Mouse (Mus musculus): Measurements from ENCODE around the gene Grid2ip.

DNA sequence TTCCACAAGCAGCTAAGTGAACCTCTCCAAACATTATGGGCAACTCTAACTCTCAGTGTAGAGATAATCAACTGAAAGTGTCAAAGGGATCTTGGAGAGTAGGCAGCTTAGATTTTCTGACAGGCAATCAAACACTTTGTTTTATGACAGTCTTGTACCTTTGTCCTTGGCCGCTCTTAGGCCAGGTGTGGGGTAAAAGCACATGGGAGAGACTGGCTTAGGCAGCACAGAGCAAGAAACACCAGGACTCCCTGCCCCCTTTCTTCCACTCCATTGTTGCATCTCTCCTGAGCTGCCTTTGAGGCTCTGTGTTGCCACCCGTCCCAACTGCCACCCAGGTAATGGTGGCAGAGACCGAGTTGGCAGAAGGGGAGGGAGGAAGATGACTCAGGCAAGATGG is 84.2 kb downstream of the Grid2ip start:
- TF ChIP-seq POLR2A (IDR thresholded peaks at IDR 0.05; ENCODE audit: insufficient read length, low read depth) (no peak), MYOD1 (IDR thresholded peaks at IDR 0.05; ENCODE audit: control insufficient read depth in 1 of 3, insufficient read length in 2 of 3, low read depth in 2 of 3) (no peak), POLR2AphosphoS2 (IDR thresholded peaks at IDR 0.05; ENCODE audit: insufficient read length, low read depth) (no peak), SRF (IDR thresholded peaks at IDR 0.05; ENCODE audit: control insufficient read depth, insufficient read length, low read depth) (no peak), CEBPB (IDR thresholded peaks at IDR 0.05; ENCODE audit: insufficient read depth, poor library complexity, severe bottlenecking) (no peak), TCF12 (IDR thresholded peaks at IDR 0.05; ENCODE audit: insufficient read depth, poor library complexity, severe bottlenecking) (no peak), REST (IDR thresholded peaks at IDR 0.05; ENCODE audit: insufficient read depth, insufficient read length) (no peak), E2F4 (IDR thresholded peaks at IDR 0.05; ENCODE audit: insufficient read depth) (no peak), USF1 (IDR thresholded peaks at IDR 0.05; ENCODE audit: low read depth) (no peak), MAX (IDR thresholded peaks at IDR 0.05; ENCODE audit: low read depth) (no peak), MYOG (IDR thresholded peaks at IDR 0.05; ENCODE audit: control insufficient read depth in 1 of 3, insufficient read depth in 1 of 3, insufficient read length in 2 of 3, low read depth in 2 of 3) (no peak)

All from myocyte (in vitro differentiated cells).